Mouse (Mus musculus): ENCODE data around the gene Prex1. TPM values are rescaled to one million over a fixed set of nuclear protein-coding genes. Genes with fewer than 3 reads are reported as not detected.

Gene Prex1
- total and polyA plus RNA-seq, 3 experiments, result 5.5 to 19.5 (median 18.5) TPM

- Histone ChIP-seq H3K79me2 (replicated peaks; ENCODE audit: control insufficient read depth, extremely low read depth, insufficient read depth, poor library complexity, severe bottlenecking) (no peaks in the 10 kb centered on the region), H3K27me3 (replicated peaks) (no peaks in the 10 kb centered on the region), H3K4me2 (ENCODE audit: insufficient read depth, low read depth, poor library complexity, severe bottlenecking) (no peak overlapping the region), H3K4me3 (replicated peaks in 1 of 3; ENCODE audit: low read depth in 2 of 3, low read length in 2 of 3, poor library complexity in 1 of 3) (no peak overlapping the region), H3K4me1 (ENCODE audit: control insufficient read depth in 1 of 2, insufficient read depth in 2 of 2) (peaks cover 7 to 21% of the 10 kb centered on the region in 2 experiments; a peak in 2 of 4 replicates), H3K27ac (ENCODE audit: insufficient read depth, low read depth) (no peak overlapping the region), H3K9me3 (replicated peaks; ENCODE audit: low read length) (no peaks in the 10 kb centered on the region), H3K9ac (ENCODE audit: insufficient read depth, low read depth) (no peak overlapping the region), H3K36me3 (replicated peaks in 1 of 2; ENCODE audit: control insufficient read depth in 1 of 2, insufficient read depth in 1 of 2, low read length in 1 of 2) (peaks cover 12 to 89% of the 10 kb centered on the region in 2 experiments)
- in situ Hi-C loops (cut with MboI; ENCODE audit: low pct_ligation_motif_present, low pct_unique_long_range_greater_than_20kb, low sequenced_read_pairs), result no loop called here
- DNase-seq (ENCODE audit: extremely low read depth), result peak; percentile 17
- dilution Hi-C loops (cut with MboI; ENCODE audit: extremely low pct_ligation_motif_present, extremely low pct_unique_long_range_greater_than_20kb, low sequenced_read_pairs), result no loop called here
- TF ChIP-seq USF2 (conservative IDR thresholded peaks at IDR 0.05; ENCODE audit: low read depth, low read length) (no peak), CTCF (conservative IDR thresholded peaks at IDR 0.05 in 1 of 2, IDR thresholded peaks at IDR 0.05 in 1 of 2; ENCODE audit: low read depth in 2 of 2, low read length in 2 of 2) (peak in 1 of 2 experiments; percentile 41; a peak in 2 of 4 replicates), GABPA (IDR thresholded peaks at IDR 0.05; ENCODE audit: insufficient replicate concordance, low read depth, low read length) (no peak), KAT2A (IDR thresholded peaks at IDR 0.05; ENCODE audit: insufficient replicate concordance, low read length) (no peak), USF1 (IDR thresholded peaks at IDR 0.05; ENCODE audit: low read depth, low read length) (no peak), TCF12 (IDR thresholded peaks at IDR 0.05; ENCODE audit: low read depth, low read length) (no peak), JUND (conservative IDR thresholded peaks at IDR 0.05; ENCODE audit: low read depth, low read length) (no peak), RAD21 (IDR thresholded peaks at IDR 0.05; ENCODE audit: low read depth, low read length) (peak; percentile 35), SMC3 (IDR thresholded peaks at IDR 0.05; ENCODE audit: low read depth, low read length) (peak; percentile 58)
Observed at GRCm38 (mm10) chr2:166605164-166605831, 108.3 kb downstream of the Prex1 start.

GRCm38 (mm10) chr2:166602948-166603347 is 110.7 kb downstream of the Prex1 start:
- Histone ChIP-seq H3K36me3 (replicated peaks in 1 of 2; ENCODE audit: control insufficient read depth in 1 of 2, insufficient read depth in 1 of 2, low read length in 1 of 2) (peaks cover 21 to 90% of the 10 kb centered on the region in 2 experiments), H3K9me3 (replicated peaks; ENCODE audit: low read length) (no peaks in the 10 kb centered on the region), H3K4me2 (ENCODE audit: insufficient read depth, low read depth, poor library complexity, severe bottlenecking) (no peak overlapping the region), H3K4me1 (ENCODE audit: control insufficient read depth in 1 of 2, insufficient read depth in 2 of 2) (peaks cover 10 to 30% of the 10 kb centered on the region in 2 experiments), H3K9ac (ENCODE audit: insufficient read depth, low read depth) (no peak overlapping the region), H3K79me2 (replicated peaks; ENCODE audit: control insufficient read depth, extremely low read depth, insufficient read depth, poor library complexity, severe bottlenecking) (no peaks in the 10 kb centered on the region), H3K27me3 (replicated peaks) (no peaks in the 10 kb centered on the region), H3K27ac (ENCODE audit: insufficient read depth, low read depth) (no peak overlapping the region), H3K4me3 (replicated peaks in 1 of 3; ENCODE audit: low read depth in 2 of 3, low read length in 2 of 3, poor library complexity in 1 of 3) (no peak overlapping the region)
- no peak for DNase-seq (ENCODE audit: extremely low read depth)
- in situ Hi-C loops (cut with MboI; ENCODE audit: low pct_ligation_motif_present, low pct_unique_long_range_greater_than_20kb, low sequenced_read_pairs) (no loop called here), dilution Hi-C loops (cut with MboI; ENCODE audit: extremely low pct_ligation_motif_present, extremely low pct_unique_long_range_greater_than_20kb, low sequenced_read_pairs) (no loop called here)
- no peak for TF ChIP-seq ELF1 (IDR thresholded peaks at IDR 0.05; ENCODE audit: low read depth, low read length)
- TF ChIP-seq NRF1 (IDR thresholded peaks at IDR 0.05; ENCODE audit: low read depth, low read length), result no peak
- TF ChIP-seq ZNF384 (IDR thresholded peaks at IDR 0.05; ENCODE audit: low read depth, low read length), result no peak
- no peak for TF ChIP-seq ZC3H11A (IDR thresholded peaks at IDR 0.05; ENCODE audit: low read depth, low read length)
- no peak for TF ChIP-seq NELFE (IDR thresholded peaks at IDR 0.05; ENCODE audit: low read depth, low read length)
- no peak for TF ChIP-seq MXI1 (IDR thresholded peaks at IDR 0.05; ENCODE audit: low read depth, low read length)
- TF ChIP-seq E2F4 (IDR thresholded peaks at IDR 0.05; ENCODE audit: insufficient replicate concordance, low read depth, low read length), result no peak
- no peak for TF ChIP-seq MYC (IDR thresholded peaks at IDR 0.05; ENCODE audit: low read depth, low read length)
- no peak for TF ChIP-seq SIN3A (IDR thresholded peaks at IDR 0.05; ENCODE audit: low read length)
- TF ChIP-seq BHLHE40 (IDR thresholded peaks at IDR 0.05; ENCODE audit: low read depth, low read length), result no peak
- TF ChIP-seq POLR2AphosphoS2 (IDR thresholded peaks at IDR 0.05; ENCODE audit: low read depth, low read length), result no peak
- no peak for TF ChIP-seq USF2 (conservative IDR thresholded peaks at IDR 0.05; ENCODE audit: low read depth, low read length)
- TF ChIP-seq RCOR1 (conservative IDR thresholded peaks at IDR 0.05; ENCODE audit: low read depth, low read length), result no peak
- no peak for TF ChIP-seq RAD21 (IDR thresholded peaks at IDR 0.05; ENCODE audit: low read depth, low read length)
- TF ChIP-seq TBP (conservative IDR thresholded peaks at IDR 0.05; ENCODE audit: low read depth, low read length), result no peak
